Mouse (Mus musculus) small intestine, adult 2 months (tissue): ENCODE data around the gene Diaph3. TPM values are rescaled to one million over a fixed set of nuclear protein-coding genes. Genes with fewer than 3 reads are reported as not detected.

Source experiments
- H3K27ac ChIP-seq: fragments of 200-500 bp; 2 replicates; pipeline ENCODE4 v1.5.1; 2012; ENCODE audit warnings: low read depth, low read length, control low read depth, inconsistent platforms; ENCODE audit not compliant: insufficient read depth
- H3K27me3 ChIP-seq: fragments of 200-500 bp; 2 replicates; pipeline ENCODE4 v1.6.1; 2012; ENCODE audit warnings: mild to moderate bottlenecking, moderate library complexity, low read length, inconsistent platforms; ENCODE audit not compliant: control insufficient read depth, insufficient read depth
- H3K36me3 ChIP-seq: fragments of 200-500 bp; 2 replicates; pipeline ENCODE4 v1.6.1; 2012; ENCODE audit warnings: mild to moderate bottlenecking, low read length, control low read depth, inconsistent platforms; ENCODE audit not compliant: control insufficient read depth, insufficient read depth
- H3K4me1 ChIP-seq: fragments of 200-500 bp; 2 replicates; pipeline ENCODE4 v1.6.1; 2012; ENCODE audit warnings: low read length, inconsistent platforms, mixed read lengths; ENCODE audit not compliant: control insufficient read depth, insufficient read depth, insufficient read length
- H3K4me3 ChIP-seq: fragments of 200-500 bp; 2 replicates; pipeline ENCODE4 v1.5.1; 2012; ENCODE audit warnings: low read depth, mild to moderate bottlenecking, control low read depth, inconsistent platforms, low read length, moderate library complexity
- CTCF ChIP-seq: fragments of 200-500 bp; IDR thresholded peaks from 2 replicates; pipeline ENCODE4 v1.5.1; 2012; ENCODE audit warnings: low read depth, mild to moderate bottlenecking, control low read depth, inconsistent platforms, low read length, moderate library complexity, mixed read lengths; ENCODE audit not compliant: insufficient replicate concordance, insufficient read length; ENCODE audit errors: extremely low read depth
- POLR2A ChIP-seq: fragments of 200-500 bp; IDR thresholded peaks from 2 replicates; pipeline ENCODE4 v1.6.1; 2012; ENCODE audit warnings: low read depth, mild to moderate bottlenecking, control low read depth, inconsistent platforms, low read length, moderate library complexity
- WGBS: fragments of 180-500 bp; shearing (Covaris S2); methylation state at CpG from one replicate; pipeline ENCODE4 v1.1.7; 2018; 5-methylcytosine and 5-hydroxymethylcytosine counted together
- polyA plus RNA-seq: library from polyadenylated mRNA; depleted of rRNA; stranded (reverse); fragments of >200 nt; gene quantifications from 2 replicates; pipeline ENCODE4 v1.2.3, GENCODE M21; 2012

The Diaph3 gene
- polyA plus RNA-seq, 1 experiment: 0.29 TPM

- WGBS: 17% methylated on average over 5 of the region's 5 CpGs
- Histone ChIP-seq H3K27me3 (no peaks in the 10 kb centered on the region), H3K4me1 (no peaks in the 10 kb centered on the region), H3K27ac (no peak overlapping the region), H3K36me3 (no peaks in the 10 kb centered on the region), H3K4me3 (no peak overlapping the region)
- no peak for TF ChIP-seq POLR2A
- no peak for TF ChIP-seq CTCF
These were observed 96.6 kb downstream of the Diaph3 start for GRCm38 (mm10) chr14:87044401-87044806.

- no peak overlapping the region for H3K27ac ChIP-seq
- no peaks in the 10 kb centered on the region for H3K27me3 ChIP-seq
- 75% methylated on average over 10 of the region's 10 CpGs for WGBS
- no peaks in the 10 kb centered on the region for H3K4me1 ChIP-seq
- no peak overlapping the region for H3K4me3 ChIP-seq
- no peaks in the 10 kb centered on the region for H3K36me3 ChIP-seq
- TF ChIP-seq CTCF (no peak), POLR2A (no peak)
These were observed 120.8 kb downstream of the Diaph3 start for GRCm38 (mm10) chr14:87020240-87020639.

GRCm38 (mm10) chr14:87019687-87020086, 121.3 kb downstream of the Diaph3 start:
- 74% methylated on average over 3 of the region's 3 CpGs for WGBS
- Histone ChIP-seq H3K27ac (no peak overlapping the region), H3K27me3 (no peaks in the 10 kb centered on the region), H3K4me3 (no peak overlapping the region), H3K36me3 (no peaks in the 10 kb centered on the region), H3K4me1 (no peaks in the 10 kb centered on the region)
- no peak for TF ChIP-seq POLR2A
- no peak for TF ChIP-seq CTCF

GRCm38 (mm10) chr14:86997318-86997717, 143.7 kb downstream of the Diaph3 start:
- H3K4me1 ChIP-seq: no peaks in the 10 kb centered on the region
- H3K27me3 ChIP-seq: no peaks in the 10 kb centered on the region
- TF ChIP-seq POLR2A (no peak), CTCF (no peak)
- no peak overlapping the region for H3K4me3 ChIP-seq
- no peaks in the 10 kb centered on the region for H3K36me3 ChIP-seq
- WGBS: 80% methylated on average over 4 of the region's 4 CpGs
- H3K27ac ChIP-seq: no peak overlapping the region

- no peak overlapping the region for H3K4me3 ChIP-seq
- H3K27me3 ChIP-seq: no peaks in the 10 kb centered on the region
- TF ChIP-seq POLR2A (no peak), CTCF (no peak)
- no peak overlapping the region for H3K27ac ChIP-seq
- 0 out of 2 replicates have a peak, but pooled peaks cover 2% of the 10 kb centered on the region for H3K36me3 ChIP-seq
- H3K4me1 ChIP-seq: no peaks in the 10 kb centered on the region
- WGBS: 78% methylated on average over 1 of the region's 1 CpGs
These were observed 189.9 kb downstream of the Diaph3 start for GRCm38 (mm10) chr14:86951169-86951568.

GRCm38 (mm10) chr14:86937953-86938352, 203.1 kb downstream of the Diaph3 start:
- H3K27me3 ChIP-seq: no peaks in the 10 kb centered on the region
- 95% methylated on average over 2 of the region's 2 CpGs for WGBS
- no peak for TF ChIP-seq POLR2A
- no peak for TF ChIP-seq CTCF
- no peaks in the 10 kb centered on the region for H3K4me1 ChIP-seq
- H3K4me3 ChIP-seq: no peak overlapping the region
- H3K27ac ChIP-seq: no peak overlapping the region
- H3K36me3 ChIP-seq: no peaks in the 10 kb centered on the region

GRCm38 (mm10) chr14:86936424-86936823, 204.6 kb downstream of the Diaph3 start:
- no peaks in the 10 kb centered on the region for H3K27me3 ChIP-seq
- no peaks in the 10 kb centered on the region for H3K36me3 ChIP-seq
- no peak overlapping the region for H3K4me3 ChIP-seq
- no peak overlapping the region for H3K27ac ChIP-seq
- 83% methylated on average over 3 of the region's 3 CpGs for WGBS
- no peaks in the 10 kb centered on the region for H3K4me1 ChIP-seq
- TF ChIP-seq CTCF (no peak), POLR2A (no peak)
